Mouse (Mus musculus) gastrocnemius, adult 8-10 months (tissue): Measurements from ENCODE around the gene Themis2. TPM values are rescaled to one million over a fixed set of nuclear protein-coding genes. Genes with fewer than 3 reads are reported as not detected.
"Not testable (repeated sequence)": the region's sequence is repeated elsewhere in the genome, so short reads cannot be mapped to it uniquely, and the experiment has no call there.

Experiments used
- DNase-seq, 2 experiments: peaks; one replicate each; pipeline ENCODE4 v3.0.0; 2022; ENCODE audit warnings: low spot score in 2 of 2
- total RNA-seq, 4 experiments: library from RNA; stranded (reverse); gene quantifications; 2 replicates each; pipeline ENCODE4 v1.2.4; 2022

Gene Themis2
- total RNA-seq, 4 experiments from 2014 or later, result 0.41 to 0.58 (median 0.50) TPM

- DNase-seq, result no peak
These were observed 5.2 kb upstream of the Themis2 start for GRCm38 (mm10) chr4:132801176-132802077.

- DNase-seq, result no peak
These were observed 3.7 kb upstream of the Themis2 start for GRCm38 (mm10) chr4:132799845-132800244.

- not testable (repeated sequence) for DNase-seq
These were observed 2.5 kb upstream of the Themis2 start for GRCm38 (mm10) chr4:132798666-132799065.

- DNase-seq, result no peak
These were observed 1.8 kb upstream of the Themis2 start for GRCm38 (mm10) chr4:132798028-132798427.

GRCm38 (mm10) chr4:132797461-132797860 is 1.3 kb upstream of the Themis2 start:
- no peak for DNase-seq

- DNase-seq, result no peak
These were observed 1.0 kb downstream of the Themis2 start for GRCm38 (mm10) chr4:132795171-132795570.

GRCm38 (mm10) chr4:132794760-132795159 is 1.4 kb downstream of the Themis2 start:
- no peak for DNase-seq

GRCm38 (mm10) chr4:132794028-132794427 is 2.2 kb downstream of the Themis2 start:
- no peak for DNase-seq

- DNase-seq, result not testable (repeated sequence)
These were observed 2.7 kb downstream of the Themis2 start for GRCm38 (mm10) chr4:132793322-132794004.

- no peak for DNase-seq
These were observed 6.5 kb downstream of the Themis2 start for GRCm38 (mm10) chr4:132789731-132790130.

GRCm38 (mm10) chr4:132785228-132785627 is 11.0 kb downstream of the Themis2 start:
- no peak for DNase-seq

GRCm38 (mm10) chr4:132783732-132784131 is 12.5 kb downstream of the Themis2 start:
- DNase-seq, result no peak

GRCm38 (mm10) chr4:132780288-132780687 is 15.9 kb downstream of the Themis2 start:
- no peak for DNase-seq

GRCm38 (mm10) chr4:132778562-132779201 is 17.5 kb downstream of the Themis2 start:
- DNase-seq, result no peak

- DNase-seq, result peak; percentile 40
These were observed 19.4 kb downstream of the Themis2 start for GRCm38 (mm10) chr4:132776764-132777163.

- no peak for DNase-seq
These were observed 21.3 kb downstream of the Themis2 start for GRCm38 (mm10) chr4:132774905-132775304.

- DNase-seq, result no peak
These were observed 24.4 kb downstream of the Themis2 start for GRCm38 (mm10) chr4:132771776-132772175.

GRCm38 (mm10) chr4:132767914-132768876 is 28.0 kb downstream of the Themis2 start, which contains the start of gene Rpa2:
Gene Rpa2, plus strand, starts transcription at chr4:132768332.
- DNase-seq, result peak; percentile 97 to 98

- DNase-seq, result not testable (repeated sequence)
These were observed 33.1 kb downstream of the Themis2 start for GRCm38 (mm10) chr4:132763125-132763524.

- no peak for DNase-seq
These were observed 33.6 kb downstream of the Themis2 start for GRCm38 (mm10) chr4:132762602-132763001.

GRCm38 (mm10) chr4:132760296-132760695 is 35.9 kb downstream of the Themis2 start:
- DNase-seq, result no peak
